Mouse (Mus musculus): Measurements from ENCODE around the gene 4930512M02Rik.

The 4930512M02Rik gene

GRCm38 (mm10) chr11:11627735-11628134 lies at the start of gene 4930512M02Rik:
Gene 4930512M02Rik, minus strand, starts transcription at chr11:11627835.
- in situ Hi-C loops (cut with MboI, MseI), result loop anchor here (25.0 kb wide), 1 partner anchor 335 kb away; no protein-coding TSS in a partner anchor

- in situ Hi-C loops (cut with MboI, MseI), result no loop called here
Measured at GRCm38 (mm10) chr11:11677165-11677564, 49.5 kb upstream of the 4930512M02Rik start.

- in situ Hi-C loops (cut with MboI, MseI), result no loop called here
Measured at GRCm38 (mm10) chr11:11676068-11676741, 48.6 kb upstream of the 4930512M02Rik start.

- in situ Hi-C loops (cut with MboI, MseI), result no loop called here
Measured at GRCm38 (mm10) chr11:11675063-11675462, 47.4 kb upstream of the 4930512M02Rik start.

GRCm38 (mm10) chr11:11672974-11673373 lies 45.3 kb upstream of the 4930512M02Rik start:
- in situ Hi-C loops (cut with MboI, MseI), result no loop called here

GRCm38 (mm10) chr11:11667922-11668290 lies 40.3 kb upstream of the 4930512M02Rik start:
- in situ Hi-C loops (cut with MboI, MseI), result no loop called here

GRCm38 (mm10) chr11:11667254-11667921 lies 39.8 kb upstream of the 4930512M02Rik start:
- in situ Hi-C loops (cut with MboI, MseI), result no loop called here

GRCm38 (mm10) chr11:11660651-11661050 lies 33.0 kb upstream of the 4930512M02Rik start:
- in situ Hi-C loops (cut with MboI, MseI), result no loop called here

GRCm38 (mm10) chr11:11658834-11659233 lies 31.2 kb upstream of the 4930512M02Rik start:
- in situ Hi-C loops (cut with MboI, MseI), result loop anchor here (5.0 kb wide), 1 partner anchor 97 kb away; no protein-coding TSS in a partner anchor

GRCm38 (mm10) chr11:11657634-11658033 lies 30.0 kb upstream of the 4930512M02Rik start:
- in situ Hi-C loops (cut with MboI, MseI), result loop anchor here (5.0 kb wide), 1 partner anchor 95 kb away; no protein-coding TSS in a partner anchor

- in situ Hi-C loops (cut with MboI, MseI), result loop anchor here (5.0 kb wide), 1 partner anchor 95 kb away; no protein-coding TSS in a partner anchor
Measured at GRCm38 (mm10) chr11:11656995-11657530, 29.4 kb upstream of the 4930512M02Rik start.

- in situ Hi-C loops (cut with MboI, MseI), result loop anchor here (5.0 kb wide), 1 partner anchor 94 kb away; no protein-coding TSS in a partner anchor
Measured at GRCm38 (mm10) chr11:11656388-11656787, 28.8 kb upstream of the 4930512M02Rik start.

- in situ Hi-C loops (cut with MboI, MseI), result loop anchor here (25.0 kb wide), 1 partner anchor 318 kb away; no protein-coding TSS in a partner anchor
Measured at GRCm38 (mm10) chr11:11644303-11644702, 16.7 kb upstream of the 4930512M02Rik start.

- in situ Hi-C loops (cut with MboI, MseI), result no loop called here
Measured at GRCm38 (mm10) chr11:11624073-11624705, 3.4 kb downstream of the 4930512M02Rik start.

- in situ Hi-C loops (cut with MboI, MseI), result loop anchor here (10.0 kb wide), 1 partner anchor 1254 kb away; no protein-coding TSS in a partner anchor
Measured at GRCm38 (mm10) chr11:11609243-11609642, 18.4 kb downstream of the 4930512M02Rik start.

GRCm38 (mm10) chr11:11587327-11587726 lies 40.3 kb downstream of the 4930512M02Rik start:
- in situ Hi-C loops (cut with MboI, MseI), result no loop called here

GRCm38 (mm10) chr11:11586423-11586822 lies 41.2 kb downstream of the 4930512M02Rik start:
- in situ Hi-C loops (cut with MboI, MseI), result no loop called here

GRCm38 (mm10) chr11:11573691-11574090 lies 53.9 kb downstream of the 4930512M02Rik start:
- in situ Hi-C loops (cut with MboI, MseI), result no loop called here

- in situ Hi-C loops (cut with MboI, MseI), result no loop called here
Measured at GRCm38 (mm10) chr11:11570747-11571146, 56.9 kb downstream of the 4930512M02Rik start.

- in situ Hi-C loops (cut with MboI, MseI), result no loop called here
Measured at GRCm38 (mm10) chr11:11569466-11570132, 58.0 kb downstream of the 4930512M02Rik start.

- in situ Hi-C loops (cut with MboI, MseI), result no loop called here
Measured at GRCm38 (mm10) chr11:11568033-11568432, 59.6 kb downstream of the 4930512M02Rik start.
